Mouse (Mus musculus): ENCODE results near the gene Tgfb1. TPM values are rescaled to one million over a fixed set of nuclear protein-coding genes. Genes with fewer than 3 reads are reported as not detected.
A peak's percentile ranks its signal among the peaks of the same experiment; 100 is the strongest.

Gene Tgfb1
- total and polyA plus RNA-seq, 2 experiments from 2014 or later: 0.56 to 3.1 TPM

GRCm38 (mm10) chr7:25754439-25754737, 67.6 kb downstream of the Tgfb1 start:
- peaks cover 23% of the 10 kb centered on the region for H3K36me3 ChIP-seq (ENCODE audit: insufficient read depth)
- H3K27ac ChIP-seq (ENCODE audit: low read depth, low read length): peak overlapping the region; percentile 99
- H3K9ac ChIP-seq: peak overlapping the region; percentile 99
- no peaks in the 10 kb centered on the region for H3K9me3 ChIP-seq (ENCODE audit: low read length)
- peak overlapping the region; percentile 99 for H3K4me3 ChIP-seq (ENCODE audit: low read depth, low read length)
- H3K4me1 ChIP-seq (ENCODE audit: insufficient read depth): peaks cover 15% of the 10 kb centered on the region
- peak; percentile 60 for TF ChIP-seq CTCF (IDR thresholded peaks at IDR 0.05; ENCODE audit: low read depth)
- H3K27me3 ChIP-seq (ENCODE audit: insufficient read depth, low read length): no peaks in the 10 kb centered on the region
- peak overlapping the region; percentile 90 for H3K4me2 ChIP-seq (ENCODE audit: low read depth)
- WGBS: under 1% methylated on average over 30 of the region's 30 CpGs
- DNase-seq (no peak), ATAC-seq (no peak)

Other genes starting within 250 kb of the Tgfb1 start
- 0.24 and 0.31 TPM in 2 replicates for gene Ceacam1, start 209.4 kb upstream of the Tgfb1 start, total RNA-seq (2014; rRNA removed)
- gene Ceacam1, start 209.4 kb upstream of the Tgfb1 start, polyA plus RNA-seq (2015; fragmentation: Nextera tagmentation; extraction: Ambion mirVana): 0.75 and 1.4 TPM in 2 replicates
- gene Ceacam2, start 147.1 kb upstream of the Tgfb1 start, total RNA-seq (2014; rRNA removed): not detected in 2 replicates
- not detected in 2 replicates for gene Ceacam2, start 147.1 kb upstream of the Tgfb1 start, polyA plus RNA-seq (2015; fragmentation: Nextera tagmentation; extraction: Ambion mirVana)
- gene Erich4, start 71.1 kb upstream of the Tgfb1 start, total RNA-seq (2014; rRNA removed): not detected in 2 replicates
- gene Erich4, start 71.1 kb upstream of the Tgfb1 start, polyA plus RNA-seq (2015; fragmentation: Nextera tagmentation; extraction: Ambion mirVana): not detected in 2 replicates
- 35.8 and 45.8 TPM in 2 replicates for gene Dmac2, start 67.6 kb upstream of the Tgfb1 start, total RNA-seq (2014; rRNA removed)
- 35.0 and 40.6 TPM in 2 replicates for gene Dmac2, start 67.6 kb upstream of the Tgfb1 start, polyA plus RNA-seq (2015; fragmentation: Nextera tagmentation; extraction: Ambion mirVana)
- 0.31 and 0.95 TPM in 2 replicates for gene B3gnt8, start 60.3 kb upstream of the Tgfb1 start, total RNA-seq (2014; rRNA removed)
- 1.0 and 1.3 TPM in 2 replicates for gene B3gnt8, start 60.3 kb upstream of the Tgfb1 start, polyA plus RNA-seq (2015; fragmentation: Nextera tagmentation; extraction: Ambion mirVana)
- gene Bckdha, start 28.0 kb upstream of the Tgfb1 start, total RNA-seq (2014; rRNA removed): 55.7 and 55.9 TPM in 2 replicates
- 57.1 and 58.3 TPM in 2 replicates for gene Bckdha, start 28.0 kb upstream of the Tgfb1 start, polyA plus RNA-seq (2015; fragmentation: Nextera tagmentation; extraction: Ambion mirVana)
- 22.9 and 24.9 TPM in 2 replicates for gene Exosc5, start 27.8 kb upstream of the Tgfb1 start, total RNA-seq (2014; rRNA removed)
- 33.9 and 35.2 TPM in 2 replicates for gene Exosc5, start 27.8 kb upstream of the Tgfb1 start, polyA plus RNA-seq (2015; fragmentation: Nextera tagmentation; extraction: Ambion mirVana)
- gene Tmem91, start 11.8 kb upstream of the Tgfb1 start, total RNA-seq (2014; rRNA removed): 32.8 and 40.3 TPM in 2 replicates
- gene Tmem91, start 11.8 kb upstream of the Tgfb1 start, polyA plus RNA-seq (2015; fragmentation: Nextera tagmentation; extraction: Ambion mirVana): 40.9 and 61.4 TPM in 2 replicates
- 15.7 and 15.8 TPM in 2 replicates for gene B9d2, start 6.2 kb upstream of the Tgfb1 start, total RNA-seq (2014; rRNA removed)
- gene B9d2, start 6.2 kb upstream of the Tgfb1 start, polyA plus RNA-seq (2015; fragmentation: Nextera tagmentation; extraction: Ambion mirVana): 58.2 and 60.1 TPM in 2 replicates
- 21.1 and 37.6 TPM in 2 replicates for gene Ccdc97, start 32.1 kb downstream of the Tgfb1 start, total RNA-seq (2014; rRNA removed)
- gene Ccdc97, start 32.1 kb downstream of the Tgfb1 start, polyA plus RNA-seq (2015; fragmentation: Nextera tagmentation; extraction: Ambion mirVana): 31.7 and 32.0 TPM in 2 replicates
- 110 and 144 TPM in 2 replicates for gene Hnrnpul1, start 67.8 kb downstream of the Tgfb1 start, total RNA-seq (2014; rRNA removed)
- 47.3 and 47.9 TPM in 2 replicates for gene Hnrnpul1, start 67.8 kb downstream of the Tgfb1 start, polyA plus RNA-seq (2015; fragmentation: Nextera tagmentation; extraction: Ambion mirVana)
- gene Axl, start 101.7 kb downstream of the Tgfb1 start, total RNA-seq (2014; rRNA removed): 15.8 and 17.7 TPM in 2 replicates
- 14.6 and 16.1 TPM in 2 replicates for gene Axl, start 101.7 kb downstream of the Tgfb1 start, polyA plus RNA-seq (2015; fragmentation: Nextera tagmentation; extraction: Ambion mirVana)
- 1.2 and 2.0 TPM in 2 replicates for gene Cyp2s1, start 129.9 kb downstream of the Tgfb1 start, total RNA-seq (2014; rRNA removed)
- 1.4 and 1.9 TPM in 2 replicates for gene Cyp2s1, start 129.9 kb downstream of the Tgfb1 start, polyA plus RNA-seq (2015; fragmentation: Nextera tagmentation; extraction: Ambion mirVana)
- gene Cyp2b10, start 210.6 kb downstream of the Tgfb1 start, total RNA-seq (2014; rRNA removed): not detected in 2 replicates
- not detected in 2 replicates for gene Cyp2b10, start 210.6 kb downstream of the Tgfb1 start, polyA plus RNA-seq (2015; fragmentation: Nextera tagmentation; extraction: Ambion mirVana)

Measured in forebrain, postnatal 0 days (tissue).